Mouse (Mus musculus): Measurements from ENCODE around the gene Foxi1.
"Not testable (repeated sequence)": the region's sequence is repeated elsewhere in the genome, so short reads cannot be mapped to it uniquely, and the experiment has no call there.

Gene Foxi1

GRCm38 (mm10) chr11:34207989-34208388 is at the start of gene Foxi1:
Gene Foxi1, minus strand, starts transcription at chr11:34208089.
- no peak for DNase-seq (ENCODE audit: low read depth, low spot score)

GRCm38 (mm10) chr11:34242979-34243378 is 35.1 kb upstream of the Foxi1 start:
- DNase-seq (ENCODE audit: low read depth, low spot score) = no peak

- no peak for DNase-seq (ENCODE audit: low read depth, low spot score)
Measured at GRCm38 (mm10) chr11:34240252-34240651, 32.4 kb upstream of the Foxi1 start.

GRCm38 (mm10) chr11:34239691-34240090 is 31.8 kb upstream of the Foxi1 start:
- no peak for DNase-seq (ENCODE audit: low read depth, low spot score)

GRCm38 (mm10) chr11:34236885-34237284 is 29.0 kb upstream of the Foxi1 start:
- no peak for DNase-seq (ENCODE audit: low read depth, low spot score)

- no peak for DNase-seq (ENCODE audit: low read depth, low spot score)
Measured at GRCm38 (mm10) chr11:34236091-34236759, 28.3 kb upstream of the Foxi1 start.

DNA sequence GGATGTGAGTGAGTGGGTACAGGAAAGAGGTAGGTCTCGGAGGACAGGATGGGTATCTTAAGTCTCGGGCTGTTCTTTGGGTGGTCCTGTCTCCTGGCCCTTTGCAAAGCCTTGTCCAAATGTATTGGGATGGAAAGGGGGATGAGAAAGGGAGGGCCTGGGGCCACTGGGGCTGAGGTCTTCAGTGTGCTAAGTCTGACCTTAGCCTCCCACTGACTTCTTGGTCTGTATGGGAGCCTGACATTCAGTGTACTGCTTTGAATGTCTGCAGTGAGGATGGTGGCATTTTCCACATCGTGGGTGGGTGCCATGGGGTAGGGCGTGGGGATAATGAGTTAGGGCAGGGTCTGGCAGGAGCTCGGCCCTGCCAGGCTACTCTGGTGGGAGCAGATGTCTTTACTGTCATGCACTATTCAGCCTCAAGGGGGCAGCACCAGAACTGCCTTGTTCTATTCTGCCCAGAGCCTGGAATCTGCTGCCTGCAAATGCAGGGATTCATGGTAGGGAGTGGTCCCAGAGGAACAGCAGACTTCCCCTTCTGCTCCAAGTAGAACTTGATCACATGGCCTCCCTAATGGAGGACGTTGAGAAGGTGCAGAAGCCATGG is 21.0 kb upstream of the Foxi1 start:
- peak; percentile 18 for DNase-seq (ENCODE audit: low read depth, low spot score)

DNA sequence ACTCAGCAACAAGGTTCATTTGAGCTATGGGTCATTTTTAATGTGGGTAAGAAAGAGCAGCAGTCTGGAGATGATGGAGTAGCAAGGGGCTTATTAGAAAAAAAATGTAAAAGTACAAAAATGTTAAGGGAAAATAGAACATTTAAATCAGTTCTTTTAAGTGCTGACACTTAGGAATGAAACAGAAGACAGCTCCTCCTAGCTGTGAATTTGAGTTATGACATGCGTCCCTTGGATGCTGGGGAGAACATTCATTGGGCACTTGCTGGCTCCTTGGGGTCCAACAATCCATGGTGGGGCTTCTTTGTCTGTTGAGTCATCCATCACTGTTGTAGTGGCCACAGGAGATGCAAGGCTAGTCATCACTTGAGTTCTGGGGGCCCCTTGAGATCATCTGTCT is 19.3 kb upstream of the Foxi1 start:
- DNase-seq (ENCODE audit: low read depth, low spot score) = no peak

DNA sequence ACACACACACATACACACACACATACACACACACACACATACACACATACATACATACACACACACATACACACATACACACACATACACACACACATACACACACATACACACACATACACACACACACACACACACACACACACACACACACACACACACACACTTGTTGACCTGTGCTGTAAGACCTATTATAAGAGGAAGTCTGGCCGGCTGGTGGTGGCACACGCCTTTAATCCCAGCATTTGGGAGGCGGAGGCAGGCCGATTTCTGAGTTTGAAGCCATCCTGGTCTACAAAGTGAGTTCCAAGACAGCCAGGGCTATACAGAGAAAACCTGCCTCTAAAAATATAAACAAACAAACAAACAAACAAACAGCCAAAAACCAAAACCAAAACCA is 12.7 kb upstream of the Foxi1 start:
- not testable (repeated sequence) for DNase-seq (ENCODE audit: low read depth, low spot score)

DNA sequence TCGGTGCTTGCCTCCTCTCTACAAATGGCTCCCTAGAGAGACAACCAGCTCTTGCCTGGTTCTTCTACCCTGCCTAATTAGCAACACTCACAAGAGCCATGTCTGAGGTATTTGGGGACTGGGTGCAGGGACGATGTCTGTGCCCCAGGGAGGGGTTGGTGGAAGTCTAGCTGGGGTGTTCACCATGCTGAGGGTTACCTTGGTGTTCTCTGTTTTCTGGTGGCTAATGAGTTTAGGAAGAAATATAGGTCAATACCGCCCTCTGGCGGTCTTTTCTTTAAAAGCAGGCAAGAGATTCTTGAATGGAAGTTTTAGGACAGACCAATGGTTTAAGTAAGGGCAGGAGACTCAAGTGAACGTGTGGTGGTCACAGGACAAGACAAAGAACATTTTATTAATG is 5.0 kb upstream of the Foxi1 start:
- DNase-seq (ENCODE audit: low read depth, low spot score) = peak; percentile 14

GRCm38 (mm10) chr11:34202769-34203168 is 5.1 kb downstream of the Foxi1 start:
- DNase-seq (ENCODE audit: low read depth, low spot score) = no peak

- DNase-seq (ENCODE audit: low read depth, low spot score) = no peak
Measured at GRCm38 (mm10) chr11:34195142-34195541, 12.7 kb downstream of the Foxi1 start.

- DNase-seq (ENCODE audit: low read depth, low spot score) = no peak
Measured at GRCm38 (mm10) chr11:34194158-34194941, 13.5 kb downstream of the Foxi1 start.

- no peak for DNase-seq (ENCODE audit: low read depth, low spot score)
Measured at GRCm38 (mm10) chr11:34193658-34194057, 14.2 kb downstream of the Foxi1 start.

GRCm38 (mm10) chr11:34184266-34184665 is 23.6 kb downstream of the Foxi1 start:
- DNase-seq (ENCODE audit: low read depth, low spot score) = no peak

DNA sequence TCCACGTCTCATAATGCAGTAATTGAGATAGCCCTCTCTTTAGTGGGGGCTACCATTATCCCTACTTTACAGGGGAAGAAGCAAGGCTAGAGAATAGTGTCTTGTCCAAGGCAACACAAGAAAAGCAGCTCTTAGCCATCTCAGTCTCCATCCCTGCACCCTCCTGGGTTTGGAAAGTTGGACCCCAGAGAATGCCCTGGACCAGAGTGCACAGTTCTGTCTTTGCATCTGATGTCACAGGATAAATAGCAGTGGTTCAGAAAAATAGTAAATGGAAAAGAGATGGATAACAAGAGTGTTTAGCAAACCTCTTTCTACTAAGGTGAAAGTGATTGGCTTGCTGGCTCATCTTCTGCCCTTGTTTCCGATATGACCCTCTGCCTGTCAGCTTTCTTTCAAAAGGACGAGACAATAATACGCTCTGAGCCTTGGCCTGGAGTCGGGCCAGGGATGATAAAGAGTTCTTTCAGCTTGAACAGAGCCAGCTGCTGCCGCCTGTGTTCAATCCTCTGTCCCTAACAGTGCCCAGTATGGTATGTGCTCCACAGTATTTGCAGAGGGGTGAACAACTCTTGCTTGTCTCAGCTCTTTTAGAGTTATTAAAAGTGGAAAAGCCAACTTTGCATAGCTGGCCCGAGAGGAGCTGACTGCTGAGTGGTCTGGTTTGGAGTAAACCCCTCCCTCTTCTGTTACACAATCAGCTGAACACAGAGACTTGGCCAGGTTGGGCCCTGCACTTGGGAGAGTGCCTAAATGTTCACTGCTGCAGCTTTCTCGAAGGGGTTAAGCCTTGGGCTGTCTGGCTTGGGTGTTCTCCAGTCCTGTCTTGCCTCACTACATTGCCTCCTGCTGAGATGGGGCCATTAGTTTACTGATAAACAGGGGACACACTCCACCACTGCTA is 26.4 kb downstream of the Foxi1 start:
- no peak for DNase-seq (ENCODE audit: low read depth, low spot score)

DNA sequence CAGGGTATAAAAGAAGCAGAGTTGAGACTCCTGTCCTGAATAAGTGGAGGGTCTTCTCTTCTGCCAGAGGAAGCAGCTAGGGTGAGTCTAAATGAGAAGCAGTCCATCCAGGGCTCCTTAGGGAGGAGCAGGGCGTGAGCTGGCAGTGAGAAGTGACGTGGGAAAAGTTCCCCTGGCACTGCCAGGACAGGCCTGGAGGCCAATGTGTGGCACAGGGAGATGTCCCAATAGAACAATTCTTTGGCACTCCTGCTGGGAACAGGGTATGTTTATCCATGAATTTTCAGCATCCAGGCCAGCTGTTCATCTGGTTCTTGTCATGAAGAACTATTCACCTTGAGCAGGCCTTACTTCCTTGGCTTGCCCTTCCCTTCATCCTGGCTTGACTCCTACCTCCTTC is 29.1 kb downstream of the Foxi1 start:
- DNase-seq (ENCODE audit: low read depth, low spot score) = no peak

GRCm38 (mm10) chr11:34176371-34176770 is 31.5 kb downstream of the Foxi1 start:
- no peak for DNase-seq (ENCODE audit: low read depth, low spot score)

- no peak for DNase-seq (ENCODE audit: low read depth, low spot score)
Measured at GRCm38 (mm10) chr11:34171221-34171620, 36.7 kb downstream of the Foxi1 start.

GRCm38 (mm10) chr11:34169464-34169894 is 38.4 kb downstream of the Foxi1 start:
- DNase-seq (ENCODE audit: low read depth, low spot score) = no peak

- DNase-seq (ENCODE audit: low read depth, low spot score) = no peak
Measured at GRCm38 (mm10) chr11:34166392-34166791, 41.5 kb downstream of the Foxi1 start.

GRCm38 (mm10) chr11:34165278-34165677 is 42.6 kb downstream of the Foxi1 start:
- DNase-seq (ENCODE audit: low read depth, low spot score) = no peak

Measured in brain, embryonic 18.5 days (tissue).